Mouse (Mus musculus) hindbrain, embryonic 11.5 days (tissue): ENCODE results near the gene Zfp524. TPM values are rescaled to one million over a fixed set of nuclear protein-coding genes. Genes with fewer than 3 reads are reported as not detected.

ENCODE experiments used
- ATAC-seq: fragments of 200-750 bp; cut with Nextera tagmentation; 2 replicates; pipeline ENCODE4 v1.8.0; 2017; ENCODE audit warnings: mild to moderate bottlenecking, moderate TSS enrichment, moderate library complexity; ENCODE audit not compliant: low FRiP score
- DNase-seq: peaks from one replicate; pipeline ENCODE4 v3.0.0-alpha.2; 2015; ENCODE audit warnings: low spot score
- H3K27ac ChIP-seq: fragments of 300-500 bp; sonication (generic); 2 replicates; pipeline ENCODE4 v1.5.1; 2014; ENCODE audit warnings: mild to moderate bottlenecking, low read depth, low read length
- H3K27me3 ChIP-seq: fragments of 300-500 bp; sonication (generic); 2 replicates; pipeline ENCODE4 v1.6.1; 2014; ENCODE audit warnings: mild to moderate bottlenecking, low read length, moderate library complexity, mixed read lengths; ENCODE audit not compliant: control insufficient read depth, insufficient read depth
- H3K36me3 ChIP-seq: fragments of 300-500 bp; sonication (generic); 2 replicates; pipeline ENCODE4 v1.6.1; 2014; ENCODE audit warnings: mild to moderate bottlenecking, low read length, moderate library complexity, mixed read lengths; ENCODE audit not compliant: control insufficient read depth, insufficient read depth
- H3K4me1 ChIP-seq: fragments of 300-500 bp; sonication (generic); replicated peaks from 2 replicates; pipeline ENCODE4 v1.6.1; 2014; ENCODE audit warnings: low read length, mixed read lengths; ENCODE audit not compliant: control insufficient read depth, insufficient read depth
- H3K4me2 ChIP-seq: fragments of 300-500 bp; sonication (generic); replicated peaks from 2 replicates; pipeline ENCODE4 v1.6.1; 2014; ENCODE audit warnings: mild to moderate bottlenecking, low read depth, low read length
- H3K4me3 ChIP-seq: fragments of 300-500 bp; sonication (generic); 2 replicates; pipeline ENCODE4 v1.5.1; 2014; ENCODE audit warnings: low read depth, low read length
- H3K9ac ChIP-seq: fragments of 300-500 bp; sonication (generic); 2 replicates; pipeline ENCODE4 v1.6.1; 2014; ENCODE audit warnings: low read depth, low read length
- H3K9me3 ChIP-seq: fragments of 300-500 bp; sonication (generic); 2 replicates; pipeline ENCODE4 v1.6.1; 2016; ENCODE audit warnings: low read length; ENCODE audit not compliant: control insufficient read depth
- WGBS: fragments of 180-500 bp; shearing (Covaris S2); extraction: QIAGEN DNeasy Blood & Tissue Kit; methylation state at CpG from one replicate; pipeline ENCODE4 v1.1.7; 2014; 5-methylcytosine and 5-hydroxymethylcytosine counted together
- polyA plus RNA-seq: library from polyadenylated mRNA; unstranded; fragments of >200 nt; fragmentation: Nextera tagmentation; extraction: Ambion mirVana; gene quantifications from 2 replicates; pipeline ENCODE4 v1.2.1, GENCODE M21; 2014

Gene Zfp524
- polyA plus RNA-seq: 7.5 and 10.6 TPM in 2 replicates

- peaks cover 11% of the 10 kb centered on the region; the same call in 1 of the 2 replicates for H3K36me3 ChIP-seq
- H3K4me1 ChIP-seq: no peaks in the 10 kb centered on the region
- H3K9me3 ChIP-seq: no peaks in the 10 kb centered on the region
- H3K4me3 ChIP-seq: peak within 1 kb of the TSS; percentile 52
- under 1% methylated on average over 41 of the region's 42 CpGs for WGBS
- H3K27me3 ChIP-seq: no peaks in the 10 kb centered on the region
- peak within 1 kb of the TSS; percentile 82 for H3K9ac ChIP-seq
- peak within 1 kb of the TSS; percentile 96 for H3K27ac ChIP-seq
- DNase-seq (peak; percentile 98), ATAC-seq (peak; percentile 84)
- H3K4me2 ChIP-seq: peak within 1 kb of the TSS; percentile 51
These were observed at the start of gene Zfp524, which contains the start of gene Fiz1 for GRCm38 (mm10) chr7:5014251-5015117. TSS of gene Zfp524 (plus strand) at chr7:5014415. TSS of gene Fiz1 (minus strand) at chr7:5014697.

GRCm38 (mm10) chr7:4964988-4965387 is 49.2 kb upstream of the Zfp524 start:
- Histone ChIP-seq H3K27ac (no peak overlapping the region), H3K4me1 (no peaks in the 10 kb centered on the region), H3K4me2 (no peak overlapping the region), H3K4me3 (no peak overlapping the region), H3K9ac (no peak overlapping the region), H3K27me3 (no peaks in the 10 kb centered on the region), H3K9me3 (no peaks in the 10 kb centered on the region), H3K36me3 (no peaks in the 10 kb centered on the region)
- no peak for DNase-seq
- 85% methylated on average over 5 of the region's 5 CpGs for WGBS
- no peak for ATAC-seq

- DNase-seq (no peak), ATAC-seq (no peak)
- Histone ChIP-seq H3K27ac (no peak within 1 kb of the TSS), H3K4me1 (no peaks in the 10 kb centered on the region), H3K36me3 (no peaks in the 10 kb centered on the region), H3K4me3 (no peak within 1 kb of the TSS), H3K4me2 (no peak within 1 kb of the TSS), H3K9me3 (no peaks in the 10 kb centered on the region), H3K9ac (no peak within 1 kb of the TSS), H3K27me3 (no peaks in the 10 kb centered on the region)
- 39% methylated on average over 6 of the region's 6 CpGs for WGBS
These were observed 43.1 kb upstream of the Zfp524 start, which contains the start of gene Sbk3 for GRCm38 (mm10) chr7:4971068-4971467. TSS of gene Sbk3 (minus strand) at chr7:4971168.

GRCm38 (mm10) chr7:4971710-4972109 is 42.5 kb upstream of the Zfp524 start:
- no peak for DNase-seq
- no peak for ATAC-seq
- H3K4me2 ChIP-seq: no peak overlapping the region
- no peaks in the 10 kb centered on the region for H3K4me1 ChIP-seq
- no peak overlapping the region for H3K4me3 ChIP-seq
- no peaks in the 10 kb centered on the region for H3K36me3 ChIP-seq
- no peaks in the 10 kb centered on the region for H3K27me3 ChIP-seq
- 28% methylated on average over 7 of the region's 7 CpGs for WGBS
- no peaks in the 10 kb centered on the region for H3K9me3 ChIP-seq
- no peak overlapping the region for H3K27ac ChIP-seq
- H3K9ac ChIP-seq: no peak overlapping the region

GRCm38 (mm10) chr7:4972321-4973047 is 41.7 kb upstream of the Zfp524 start:
- Histone ChIP-seq H3K27ac (no peak overlapping the region), H3K9ac (no peak overlapping the region), H3K4me1 (no peaks in the 10 kb centered on the region), H3K27me3 (no peaks in the 10 kb centered on the region), H3K4me2 (no peak overlapping the region), H3K4me3 (no peak overlapping the region), H3K9me3 (no peaks in the 10 kb centered on the region), H3K36me3 (no peaks in the 10 kb centered on the region)
- WGBS: 79% methylated on average over 18 of the region's 18 CpGs
- ATAC-seq: no peak
- DNase-seq: no peak

- WGBS: 63% methylated on average over 4 of the region's 4 CpGs
These were observed 38.8 kb upstream of the Zfp524 start for GRCm38 (mm10) chr7:4975455-4975854.

GRCm38 (mm10) chr7:4976832-4977231 is 37.4 kb upstream of the Zfp524 start:
- no peak for DNase-seq
- no peak overlapping the region for H3K9ac ChIP-seq
- no peak overlapping the region for H3K27ac ChIP-seq
- H3K36me3 ChIP-seq: no peaks in the 10 kb centered on the region
- H3K9me3 ChIP-seq: no peaks in the 10 kb centered on the region
- no peaks in the 10 kb centered on the region for H3K4me1 ChIP-seq
- no peak for ATAC-seq
- no peaks in the 10 kb centered on the region for H3K27me3 ChIP-seq
- 95% methylated on average over 7 of the region's 7 CpGs for WGBS
- H3K4me3 ChIP-seq: no peak overlapping the region
- H3K4me2 ChIP-seq: no peak overlapping the region

More at GRCm38 (mm10) chr7:4975455-4975854, 38.8 kb upstream of the Zfp524 start:
- Histone ChIP-seq H3K4me2 (no peak overlapping the region), H3K9ac (no peak overlapping the region), H3K27ac (no peak overlapping the region), H3K27me3 (no peaks in the 10 kb centered on the region), H3K4me3 (no peak overlapping the region), H3K9me3 (no peaks in the 10 kb centered on the region), H3K4me1 (no peaks in the 10 kb centered on the region), H3K36me3 (no peaks in the 10 kb centered on the region)
- no peak for DNase-seq
- no peak for ATAC-seq

- H3K9ac ChIP-seq: no peak overlapping the region
- H3K4me1 ChIP-seq: peaks cover 1% of the 10 kb centered on the region; the same call in 1 of the 2 replicates
- WGBS: 72% methylated on average over 2 of the region's 2 CpGs
- H3K4me3 ChIP-seq: no peak overlapping the region
- H3K36me3 ChIP-seq: peaks cover 3% of the 10 kb centered on the region; the same call in 1 of the 2 replicates
- no peak overlapping the region for H3K27ac ChIP-seq
- no peak overlapping the region for H3K4me2 ChIP-seq
- DNase-seq (no peak), ATAC-seq (no peak)
- no peaks in the 10 kb centered on the region for H3K9me3 ChIP-seq
- peaks cover 3% of the 10 kb centered on the region; the same call in 1 of the 2 replicates for H3K27me3 ChIP-seq
These were observed 26.0 kb upstream of the Zfp524 start for GRCm38 (mm10) chr7:4988250-4988649.
